Mouse (Mus musculus): Measurements from ENCODE around the gene Col6a4.

- TF ChIP-seq MAX (IDR thresholded peaks at IDR 0.05; ENCODE audit: low read depth) (no peak), POLR2A (IDR thresholded peaks at IDR 0.05; ENCODE audit: insufficient read length, low read depth) (no peak), POLR2AphosphoS2 (IDR thresholded peaks at IDR 0.05; ENCODE audit: insufficient read length, low read depth) (no peak), E2F4 (IDR thresholded peaks at IDR 0.05; ENCODE audit: insufficient read depth) (no peak), SRF (IDR thresholded peaks at IDR 0.05; ENCODE audit: control insufficient read depth, insufficient read length, low read depth) (no peak), MYOD1 (IDR thresholded peaks at IDR 0.05; ENCODE audit: control insufficient read depth in 1 of 3, insufficient read length in 2 of 3, low read depth in 2 of 3) (no peak), TCF12 (IDR thresholded peaks at IDR 0.05; ENCODE audit: insufficient read depth, poor library complexity, severe bottlenecking) (no peak), USF1 (IDR thresholded peaks at IDR 0.05; ENCODE audit: low read depth) (no peak), CEBPB (IDR thresholded peaks at IDR 0.05; ENCODE audit: insufficient read depth, poor library complexity, severe bottlenecking) (no peak), MYOG (IDR thresholded peaks at IDR 0.05; ENCODE audit: control insufficient read depth in 1 of 3, insufficient read depth in 1 of 3, insufficient read length in 2 of 3, low read depth in 2 of 3) (no peak), TCF3 (IDR thresholded peaks at IDR 0.05; ENCODE audit: insufficient read length, low read depth) (no peak), REST (IDR thresholded peaks at IDR 0.05; ENCODE audit: insufficient read depth, insufficient read length) (no peak)
These were observed 122.8 kb downstream of the Col6a4 start for GRCm38 (mm10) chr9:105973736-105974135.
